Mouse (Mus musculus): ENCODE measurements at regions not wholly inside any gene's neighbourhood (a gene's known extent, or its start where the extent isn't known, plus 50 kb on each side); places are given as distances from the start of the nearest gene placed in this dataset.

GRCm38 (mm10) chr2:147789268-147789667 is 257.5 kb downstream of the Foxa2 start:
- H3K4me1 ChIP-seq (ENCODE audit: control insufficient read depth, insufficient read depth, low read length), result no peaks in the 10 kb centered on the region
- no peak overlapping the region for H3K4me3 ChIP-seq (ENCODE audit: insufficient read depth, low read depth, low read length)
- H3K36me3 ChIP-seq (ENCODE audit: control insufficient read depth, insufficient read depth, low read length), result no peaks in the 10 kb centered on the region
- H3K27me3 ChIP-seq (ENCODE audit: control insufficient read depth, insufficient read depth, low read length), result no peaks in the 10 kb centered on the region
- DNase-seq (ENCODE audit: extremely low read depth, low read depth, low spot score), result peak; percentile 49
- no peaks in the 10 kb centered on the region for H3K79me2 ChIP-seq (ENCODE audit: control insufficient read depth, insufficient read depth, low read length)
- whole genome bisulfite sequencing, result 3% methylated on average over 3 of the region's 3 CpGs
- TF ChIP-seq POLR2A (IDR thresholded peaks at IDR 0.05; ENCODE audit: extremely low read depth, insufficient read depth, low read length) (no peak), CTCF (IDR thresholded peaks at IDR 0.05; ENCODE audit: low read depth, low read length) (peak; percentile 60)
- no peak overlapping the region for H3K27ac ChIP-seq (replicated peaks; ENCODE audit: insufficient read depth, low read depth, low read length)
- no peak overlapping the region for H3K9ac ChIP-seq (ENCODE audit: low read depth, low read length)

- Histone ChIP-seq H3K4me3 (ENCODE audit: insufficient read depth, low read depth, low read length) (no peak overlapping the region), H3K27me3 (ENCODE audit: control insufficient read depth, insufficient read depth, low read length) (no peaks in the 10 kb centered on the region), H3K36me3 (ENCODE audit: control insufficient read depth, insufficient read depth, low read length) (no peaks in the 10 kb centered on the region), H3K4me1 (ENCODE audit: control insufficient read depth, insufficient read depth, low read length) (no peaks in the 10 kb centered on the region), H3K9ac (ENCODE audit: low read depth, low read length) (no peak overlapping the region), H3K79me2 (ENCODE audit: control insufficient read depth, insufficient read depth, low read length) (no peaks in the 10 kb centered on the region), H3K27ac (replicated peaks; ENCODE audit: insufficient read depth, low read depth, low read length) (no peak overlapping the region)
- WGBS, result 71% methylated on average over 3 of the region's 3 CpGs
- no peak for TF ChIP-seq POLR2A (IDR thresholded peaks at IDR 0.05; ENCODE audit: extremely low read depth, insufficient read depth, low read length)
- no peak for TF ChIP-seq CTCF (IDR thresholded peaks at IDR 0.05; ENCODE audit: low read depth, low read length)
- peak; percentile 7 for DNase-seq (ENCODE audit: extremely low read depth, low read depth, low spot score)
Observed at GRCm38 (mm10) chr2:147788001-147788400, 258.8 kb downstream of the Foxa2 start.

GRCm38 (mm10) chr2:147782496-147782895 is 264.3 kb downstream of the Foxa2 start:
- WGBS, result 20% methylated on average over 2 of the region's 2 CpGs
- no peak for TF ChIP-seq POLR2A (IDR thresholded peaks at IDR 0.05; ENCODE audit: extremely low read depth, insufficient read depth, low read length)
- TF ChIP-seq CTCF (IDR thresholded peaks at IDR 0.05; ENCODE audit: low read depth, low read length), result no peak
- H3K9ac ChIP-seq (ENCODE audit: low read depth, low read length), result no peak overlapping the region
- no peaks in the 10 kb centered on the region for H3K36me3 ChIP-seq (ENCODE audit: control insufficient read depth, insufficient read depth, low read length)
- H3K4me1 ChIP-seq (ENCODE audit: control insufficient read depth, insufficient read depth, low read length), result no peaks in the 10 kb centered on the region
- H3K4me3 ChIP-seq (ENCODE audit: insufficient read depth, low read depth, low read length), result no peak overlapping the region
- H3K79me2 ChIP-seq (ENCODE audit: control insufficient read depth, insufficient read depth, low read length), result no peaks in the 10 kb centered on the region
- H3K27ac ChIP-seq (replicated peaks; ENCODE audit: insufficient read depth, low read depth, low read length), result no peak overlapping the region; the same call in 1 of the 2 replicates
- H3K27me3 ChIP-seq (ENCODE audit: control insufficient read depth, insufficient read depth, low read length), result no peaks in the 10 kb centered on the region
- DNase-seq (ENCODE audit: extremely low read depth, low read depth, low spot score), result peak; percentile 76

GRCm38 (mm10) chr2:147776316-147776715 is 270.5 kb downstream of the Foxa2 start:
- no peak overlapping the region for H3K4me3 ChIP-seq (ENCODE audit: insufficient read depth, low read depth, low read length)
- no peak for DNase-seq (ENCODE audit: extremely low read depth, low read depth, low spot score)
- H3K79me2 ChIP-seq (ENCODE audit: control insufficient read depth, insufficient read depth, low read length), result no peaks in the 10 kb centered on the region
- H3K27me3 ChIP-seq (ENCODE audit: control insufficient read depth, insufficient read depth, low read length), result no peaks in the 10 kb centered on the region
- H3K36me3 ChIP-seq (ENCODE audit: control insufficient read depth, insufficient read depth, low read length), result no peaks in the 10 kb centered on the region
- no peaks in the 10 kb centered on the region for H3K4me1 ChIP-seq (ENCODE audit: control insufficient read depth, insufficient read depth, low read length)
- no peak overlapping the region for H3K27ac ChIP-seq (replicated peaks; ENCODE audit: insufficient read depth, low read depth, low read length)
- WGBS, result 56% methylated on average over 2 of the region's 2 CpGs
- TF ChIP-seq CTCF (IDR thresholded peaks at IDR 0.05; ENCODE audit: low read depth, low read length), result no peak
- TF ChIP-seq POLR2A (IDR thresholded peaks at IDR 0.05; ENCODE audit: extremely low read depth, insufficient read depth, low read length), result no peak
- H3K9ac ChIP-seq (ENCODE audit: low read depth, low read length), result no peak overlapping the region

DNA sequence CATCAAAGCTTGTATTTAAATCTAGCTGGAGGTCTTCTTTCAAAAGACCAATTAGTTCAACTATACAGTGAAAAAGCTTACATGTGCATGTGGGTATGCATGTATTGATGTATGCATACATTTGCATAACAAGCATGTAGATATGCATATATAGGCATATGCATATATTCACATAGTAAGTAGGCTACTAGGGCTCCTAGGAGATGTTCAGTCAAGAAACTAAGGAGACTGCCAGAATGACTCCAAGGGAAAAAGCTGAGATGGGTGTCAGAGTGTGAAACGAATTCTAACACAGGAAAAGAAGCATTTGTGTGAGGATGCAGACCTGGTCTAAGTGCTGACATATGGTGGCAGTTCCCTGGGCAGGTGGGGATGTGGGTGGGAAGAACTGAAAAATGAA is 274.2 kb downstream of the Foxa2 start:
- DNase-seq (ENCODE audit: extremely low read depth, low read depth, low spot score), result no peak
- H3K27ac ChIP-seq (replicated peaks; ENCODE audit: insufficient read depth, low read depth, low read length), result no peak overlapping the region
- TF ChIP-seq POLR2A (IDR thresholded peaks at IDR 0.05; ENCODE audit: extremely low read depth, insufficient read depth, low read length) (no peak), CTCF (IDR thresholded peaks at IDR 0.05; ENCODE audit: low read depth, low read length) (no peak)
- H3K27me3 ChIP-seq (ENCODE audit: control insufficient read depth, insufficient read depth, low read length), result no peaks in the 10 kb centered on the region
- no peaks in the 10 kb centered on the region for H3K4me1 ChIP-seq (ENCODE audit: control insufficient read depth, insufficient read depth, low read length)
- H3K9ac ChIP-seq (ENCODE audit: low read depth, low read length), result no peak overlapping the region
- no peaks in the 10 kb centered on the region for H3K36me3 ChIP-seq (ENCODE audit: control insufficient read depth, insufficient read depth, low read length)
- H3K4me3 ChIP-seq (ENCODE audit: insufficient read depth, low read depth, low read length), result no peak overlapping the region
- 45% methylated on average over 1 of the region's 1 CpGs for WGBS
- H3K79me2 ChIP-seq (ENCODE audit: control insufficient read depth, insufficient read depth, low read length), result no peaks in the 10 kb centered on the region

GRCm38 (mm10) chr2:147753089-147753488 is 293.7 kb downstream of the Foxa2 start:
- 61% methylated on average over 2 of the region's 2 CpGs for whole genome bisulfite sequencing
- no peak for DNase-seq (ENCODE audit: extremely low read depth, low read depth, low spot score)
- no peaks in the 10 kb centered on the region for H3K79me2 ChIP-seq (ENCODE audit: control insufficient read depth, insufficient read depth, low read length)
- no peak overlapping the region for H3K4me3 ChIP-seq (ENCODE audit: insufficient read depth, low read depth, low read length)
- H3K4me1 ChIP-seq (ENCODE audit: control insufficient read depth, insufficient read depth, low read length), result no peaks in the 10 kb centered on the region
- H3K27ac ChIP-seq (replicated peaks; ENCODE audit: insufficient read depth, low read depth, low read length), result no peak overlapping the region
- no peaks in the 10 kb centered on the region for H3K27me3 ChIP-seq (ENCODE audit: control insufficient read depth, insufficient read depth, low read length)
- H3K36me3 ChIP-seq (ENCODE audit: control insufficient read depth, insufficient read depth, low read length), result no peaks in the 10 kb centered on the region
- no peak for TF ChIP-seq POLR2A (IDR thresholded peaks at IDR 0.05; ENCODE audit: extremely low read depth, insufficient read depth, low read length)
- TF ChIP-seq CTCF (IDR thresholded peaks at IDR 0.05; ENCODE audit: low read depth, low read length), result no peak
- no peak overlapping the region for H3K9ac ChIP-seq (ENCODE audit: low read depth, low read length)

Measured in liver, adult 2 months (tissue).